Mouse (Mus musculus) embryonic facial prominence, embryonic 12.5 days (tissue): ENCODE data around the gene Ackr3. TPM values are rescaled to one million over a fixed set of nuclear protein-coding genes. Genes with fewer than 3 reads are reported as not detected.

Source experiments
- ATAC-seq: fragments of 200-750 bp; cut with Nextera tagmentation; 2 replicates; pipeline ENCODE4 v1.8.0; 2017; ENCODE audit not compliant: insufficient number of reproducible peaks, insufficient read depth, low FRiP score, low TSS enrichment
- H3K27ac ChIP-seq: fragments of 300-500 bp; sonication (generic); 2 replicates; pipeline ENCODE4 v1.5.1; 2016; ENCODE audit warnings: mild to moderate bottlenecking
- H3K27me3 ChIP-seq: fragments of 300-500 bp; sonication (generic); 2 replicates; pipeline ENCODE4 v1.6.1; 2016; ENCODE audit warnings: mild to moderate bottlenecking, moderate library complexity
- H3K36me3 ChIP-seq: fragments of 300-500 bp; sonication (generic); 2 replicates; pipeline ENCODE4 v1.6.1; 2016; ENCODE audit warnings: mild to moderate bottlenecking
- H3K4me1 ChIP-seq: fragments of 300-500 bp; sonication (generic); 2 replicates; pipeline ENCODE4 v1.6.1; 2016
- H3K4me2 ChIP-seq: fragments of 300-500 bp; sonication (generic); replicated peaks from 2 replicates; pipeline ENCODE4 v1.6.1; 2016; ENCODE audit warnings: mild to moderate bottlenecking, moderate library complexity
- H3K4me3 ChIP-seq: fragments of 300-500 bp; sonication (generic); 2 replicates; pipeline ENCODE4 v1.5.1; 2016; ENCODE audit warnings: mild to moderate bottlenecking
- H3K9ac ChIP-seq: fragments of 300-500 bp; sonication (generic); 2 replicates; pipeline ENCODE4 v1.6.1; 2016; ENCODE audit warnings: mild to moderate bottlenecking, moderate library complexity
- H3K9me3 ChIP-seq: fragments of 300-500 bp; sonication (generic); 2 replicates; pipeline ENCODE4 v1.6.1; 2016; ENCODE audit warnings: mild to moderate bottlenecking, moderate library complexity
- WGBS: fragments of 180-500 bp; shearing (Covaris S2); methylation state at CpG from one replicate; pipeline ENCODE4 v1.1.7; 2016; 5-methylcytosine and 5-hydroxymethylcytosine counted together
- polyA plus RNA-seq: library from polyadenylated mRNA; unstranded; fragments of >200 nt; fragmentation: Nextera tagmentation; extraction: Ambion mirVana; gene quantifications from 2 replicates; pipeline ENCODE4 v1.2.1, GENCODE M21; 2016

Gene Ackr3
- polyA plus RNA-seq, 1 experiment from 2014 or later, result 45.3 TPM

DNA sequence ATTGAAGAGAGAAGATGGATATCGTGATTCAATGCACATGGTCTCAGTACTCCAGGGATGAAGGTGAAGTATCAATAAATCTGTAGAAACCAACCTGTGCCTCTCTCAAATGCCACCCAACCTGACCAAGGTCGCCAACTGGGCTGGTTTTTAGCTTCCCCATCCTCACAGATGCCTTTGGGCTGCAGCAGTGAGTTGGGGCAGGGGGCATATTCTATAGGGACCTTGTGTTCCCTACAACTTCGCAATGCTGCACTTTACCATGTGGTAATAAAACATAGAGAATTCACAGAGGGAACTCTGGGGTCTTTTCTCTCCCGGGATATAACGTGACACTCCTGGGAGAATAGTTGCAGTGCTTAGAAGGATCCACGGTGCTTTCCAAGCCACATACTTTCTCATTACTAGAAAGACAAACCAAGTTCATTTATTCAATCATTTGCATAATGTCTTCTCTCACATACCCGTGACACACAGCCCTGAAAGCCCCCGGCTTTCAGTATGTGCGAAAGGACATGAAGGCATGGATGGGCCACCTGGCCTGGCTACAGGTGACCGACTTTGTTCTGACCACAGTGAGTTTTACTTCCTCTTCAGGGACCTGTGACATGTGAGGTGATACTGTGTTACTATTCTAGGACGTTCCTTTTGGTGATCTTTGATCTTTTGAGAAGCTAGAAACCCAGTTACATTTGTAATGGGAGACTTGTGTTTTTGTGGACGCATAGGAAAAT lies 22.6 kb upstream of the Ackr3 start:
- Histone ChIP-seq H3K27ac (no peak overlapping the region), H3K9ac (no peak overlapping the region), H3K9me3 (no peaks in the 10 kb centered on the region), H3K4me2 (no peak overlapping the region), H3K4me1 (peaks cover 10% of the 10 kb centered on the region), H3K36me3 (no peaks in the 10 kb centered on the region), H3K4me3 (no peak overlapping the region), H3K27me3 (no peaks in the 10 kb centered on the region)
- WGBS, result 82% methylated on average over 12 of the region's 12 CpGs
- ATAC-seq, result no peak

DNA sequence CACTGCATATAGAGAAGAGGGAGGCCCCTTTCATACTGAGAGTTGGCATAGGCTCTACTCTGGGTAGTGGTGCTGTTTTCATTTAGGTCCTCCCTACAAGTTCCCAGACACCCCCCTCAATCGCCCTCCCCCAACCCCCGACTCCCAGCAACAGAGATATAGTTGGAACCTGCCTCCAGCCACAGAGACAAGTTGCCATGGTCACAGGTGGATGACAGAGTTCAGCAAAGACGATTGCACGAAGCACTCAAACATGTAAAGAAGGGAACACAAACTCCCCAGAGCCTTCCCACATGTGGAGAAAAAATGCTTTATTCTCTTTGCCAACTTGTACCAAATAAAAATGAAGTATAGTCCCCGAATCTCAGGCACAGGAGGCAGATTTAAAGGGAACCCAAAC lies 21.3 kb upstream of the Ackr3 start:
- H3K4me3 ChIP-seq, result no peak overlapping the region
- no peaks in the 10 kb centered on the region for H3K4me1 ChIP-seq
- no peaks in the 10 kb centered on the region for H3K9me3 ChIP-seq
- H3K4me2 ChIP-seq, result no peak overlapping the region
- no peak overlapping the region for H3K27ac ChIP-seq
- no peaks in the 10 kb centered on the region for H3K27me3 ChIP-seq
- 64% methylated on average over 5 of the region's 5 CpGs for WGBS
- no peak overlapping the region for H3K9ac ChIP-seq
- H3K36me3 ChIP-seq, result no peaks in the 10 kb centered on the region
- no peak for ATAC-seq

DNA sequence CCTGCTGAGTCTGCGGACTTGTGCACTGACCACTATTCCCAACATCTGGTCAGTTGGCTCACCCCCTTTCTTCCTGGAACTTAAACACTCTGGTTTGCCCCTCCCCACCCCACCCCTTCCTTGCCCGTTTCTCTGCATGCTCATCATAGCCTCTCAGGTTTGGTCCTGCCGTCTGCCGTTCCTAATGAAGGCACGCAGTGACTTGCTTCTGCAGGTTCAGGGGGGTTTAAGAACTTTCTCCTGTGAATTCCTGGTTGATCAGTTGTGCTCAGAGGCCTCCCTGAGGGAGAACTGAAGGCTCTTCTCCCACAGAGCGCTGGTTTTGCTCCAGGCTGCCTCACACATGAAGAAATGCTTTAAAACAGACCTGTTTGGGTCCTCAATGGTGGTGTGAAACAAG lies 20.2 kb upstream of the Ackr3 start:
- 51% methylated on average over 6 of the region's 6 CpGs for WGBS
- Histone ChIP-seq H3K27me3 (no peaks in the 10 kb centered on the region), H3K4me1 (no peaks in the 10 kb centered on the region), H3K27ac (no peak overlapping the region), H3K36me3 (no peaks in the 10 kb centered on the region), H3K4me3 (no peak overlapping the region), H3K4me2 (no peak overlapping the region), H3K9me3 (no peaks in the 10 kb centered on the region), H3K9ac (no peak overlapping the region)
- ATAC-seq, result no peak

DNA sequence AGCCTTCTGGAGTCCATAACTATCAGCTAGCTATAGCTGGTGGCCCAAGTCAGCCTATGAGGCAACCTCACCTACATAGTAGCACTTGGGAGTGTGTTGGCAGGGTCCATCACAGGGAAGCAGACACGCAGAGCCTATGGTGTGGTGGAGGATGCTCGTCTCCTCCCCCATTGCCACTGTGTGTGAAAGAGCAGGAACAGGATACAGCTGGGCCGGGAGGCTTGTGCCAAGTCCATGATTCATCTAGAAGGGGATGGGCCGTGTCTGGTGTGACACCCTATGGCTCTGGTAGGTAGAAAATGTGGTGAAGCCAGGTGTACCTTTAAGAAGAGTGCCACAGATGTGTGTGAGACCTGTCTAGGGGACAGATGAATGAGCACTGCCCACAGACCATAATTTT lies 17.6 kb upstream of the Ackr3 start:
- 82% methylated on average over 4 of the region's 4 CpGs for WGBS
- H3K9me3 ChIP-seq, result no peaks in the 10 kb centered on the region
- no peak overlapping the region for H3K27ac ChIP-seq
- no peaks in the 10 kb centered on the region for H3K27me3 ChIP-seq
- no peak overlapping the region for H3K9ac ChIP-seq
- H3K36me3 ChIP-seq, result no peaks in the 10 kb centered on the region
- no peak overlapping the region for H3K4me3 ChIP-seq
- H3K4me2 ChIP-seq, result no peak overlapping the region
- ATAC-seq, result peak; percentile 15; the same call in 1 of the 2 replicates
- H3K4me1 ChIP-seq, result 0 out of 2 replicates have a peak, but pooled peaks cover 7% of the 10 kb centered on the region

DNA sequence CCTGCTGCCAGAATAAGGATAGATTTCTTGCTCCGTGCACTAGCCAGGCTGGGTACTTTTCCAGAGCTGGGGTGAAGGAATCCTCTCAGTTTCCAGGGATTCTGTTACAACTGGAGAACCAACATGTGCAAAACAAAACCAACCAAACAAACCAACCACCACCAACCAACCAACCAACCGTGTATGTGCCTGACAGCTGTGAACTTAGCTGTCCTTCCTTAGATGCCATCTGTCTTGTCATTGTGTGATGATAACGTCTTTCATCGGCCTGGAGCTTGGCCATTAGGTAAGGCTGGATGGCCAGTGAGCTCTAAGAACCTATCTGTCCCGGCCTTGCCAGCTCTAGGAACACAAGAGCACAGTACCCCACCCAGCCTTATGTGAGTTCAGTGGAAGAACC lies 16.9 kb upstream of the Ackr3 start:
- 90% methylated on average over 5 of the region's 5 CpGs for WGBS
- Histone ChIP-seq H3K9ac (no peak overlapping the region), H3K4me1 (0 out of 2 replicates have a peak, but pooled peaks cover 7% of the 10 kb centered on the region), H3K27ac (no peak overlapping the region), H3K4me2 (no peak overlapping the region), H3K36me3 (no peaks in the 10 kb centered on the region), H3K27me3 (no peaks in the 10 kb centered on the region), H3K9me3 (no peaks in the 10 kb centered on the region), H3K4me3 (no peak overlapping the region)
- no peak for ATAC-seq

DNA sequence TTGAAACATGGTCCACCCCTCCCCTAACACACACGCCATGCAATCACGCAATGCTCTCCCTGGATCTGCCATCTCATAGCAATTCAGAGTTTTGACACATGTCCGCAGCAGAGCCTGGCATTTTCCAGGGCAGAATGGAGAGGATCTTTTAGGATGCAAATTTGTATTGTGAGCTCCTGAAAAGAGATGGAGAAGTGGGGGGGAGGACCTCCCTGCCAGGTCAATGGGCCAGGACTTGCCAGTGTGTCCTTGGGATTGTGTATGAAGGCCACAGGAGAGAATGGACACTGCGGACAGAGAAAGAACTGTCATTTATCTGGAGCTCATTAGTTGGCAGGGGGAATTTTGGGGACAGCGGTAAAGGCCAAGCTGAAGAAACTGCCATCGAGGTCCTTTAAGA lies 14.7 kb upstream of the Ackr3 start:
- ATAC-seq, result no peak
- WGBS, result 85% methylated on average over 6 of the region's 6 CpGs

DNA sequence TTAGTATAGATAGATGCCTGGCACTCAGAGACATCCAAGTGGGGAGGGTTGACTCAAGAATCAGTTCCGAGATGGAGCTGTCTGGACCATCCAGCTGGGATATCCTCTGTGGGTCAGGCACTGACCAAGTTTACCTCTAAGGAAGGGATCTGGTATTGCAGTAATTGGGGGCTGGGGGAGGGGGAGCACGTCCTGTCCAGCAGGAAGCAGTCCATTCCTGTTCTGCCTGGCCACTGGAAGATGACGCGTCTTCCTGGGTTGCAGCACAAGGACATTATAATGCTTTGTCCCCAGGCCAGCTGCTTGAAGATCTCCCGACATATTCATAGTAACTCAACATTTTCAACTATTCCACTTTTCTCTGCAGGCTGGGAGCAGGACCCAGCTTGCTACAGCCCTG lies 2.5 kb upstream of the Ackr3 start:
- H3K36me3 ChIP-seq, result no peaks in the 10 kb centered on the region
- H3K4me1 ChIP-seq, result peaks cover 30% of the 10 kb centered on the region
- peaks cover 4% of the 10 kb centered on the region; the same call in 1 of the 2 replicates for H3K9me3 ChIP-seq
- no peak overlapping the region for H3K4me2 ChIP-seq
- 74% methylated on average over 5 of the region's 5 CpGs for WGBS
- no peak overlapping the region for H3K9ac ChIP-seq
- ATAC-seq, result no peak
- no peak overlapping the region for H3K27ac ChIP-seq
- no peaks in the 10 kb centered on the region for H3K27me3 ChIP-seq
- H3K4me3 ChIP-seq, result no peak overlapping the region

More for the DNA sequence above, 14.7 kb upstream of the Ackr3 start:
- H3K27me3 ChIP-seq, result no peaks in the 10 kb centered on the region
- H3K4me2 ChIP-seq, result no peak overlapping the region
- no peaks in the 10 kb centered on the region for H3K36me3 ChIP-seq
- 0 out of 2 replicates have a peak, but pooled peaks cover 7% of the 10 kb centered on the region for H3K4me1 ChIP-seq
- no peaks in the 10 kb centered on the region for H3K9me3 ChIP-seq
- no peak overlapping the region for H3K9ac ChIP-seq
- H3K4me3 ChIP-seq, result no peak overlapping the region
- H3K27ac ChIP-seq, result no peak overlapping the region

DNA sequence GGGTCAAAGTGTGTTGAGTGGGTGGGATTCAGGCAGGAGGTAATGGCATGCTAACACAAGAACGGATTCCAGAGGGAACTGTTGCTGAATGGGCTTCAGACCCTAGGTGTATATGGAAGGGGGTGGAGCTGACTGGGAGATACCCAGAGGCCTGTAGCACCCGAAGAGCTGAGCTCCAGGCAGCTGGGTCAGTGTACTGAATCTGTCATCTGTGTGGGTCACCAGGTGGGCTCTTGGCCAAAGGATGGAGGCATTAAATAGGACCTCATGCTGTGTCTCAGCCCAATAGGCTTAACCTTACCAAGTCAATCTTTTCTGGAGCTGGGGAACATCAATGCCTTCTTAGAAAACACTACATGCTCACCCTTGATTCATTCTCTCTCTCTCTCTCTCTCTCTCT lies 2.1 kb upstream of the Ackr3 start:
- WGBS, result 63% methylated on average over 2 of the region's 2 CpGs
- no peak overlapping the region for H3K27ac ChIP-seq
- no peaks in the 10 kb centered on the region for H3K36me3 ChIP-seq
- ATAC-seq, result no peak
- no peak overlapping the region for H3K4me2 ChIP-seq
- H3K9ac ChIP-seq, result no peak overlapping the region
- H3K9me3 ChIP-seq, result peaks cover 4% of the 10 kb centered on the region; the same call in 1 of the 2 replicates
- H3K27me3 ChIP-seq, result no peaks in the 10 kb centered on the region
- H3K4me3 ChIP-seq, result no peak overlapping the region
- H3K4me1 ChIP-seq, result peaks cover 34% of the 10 kb centered on the region

DNA sequence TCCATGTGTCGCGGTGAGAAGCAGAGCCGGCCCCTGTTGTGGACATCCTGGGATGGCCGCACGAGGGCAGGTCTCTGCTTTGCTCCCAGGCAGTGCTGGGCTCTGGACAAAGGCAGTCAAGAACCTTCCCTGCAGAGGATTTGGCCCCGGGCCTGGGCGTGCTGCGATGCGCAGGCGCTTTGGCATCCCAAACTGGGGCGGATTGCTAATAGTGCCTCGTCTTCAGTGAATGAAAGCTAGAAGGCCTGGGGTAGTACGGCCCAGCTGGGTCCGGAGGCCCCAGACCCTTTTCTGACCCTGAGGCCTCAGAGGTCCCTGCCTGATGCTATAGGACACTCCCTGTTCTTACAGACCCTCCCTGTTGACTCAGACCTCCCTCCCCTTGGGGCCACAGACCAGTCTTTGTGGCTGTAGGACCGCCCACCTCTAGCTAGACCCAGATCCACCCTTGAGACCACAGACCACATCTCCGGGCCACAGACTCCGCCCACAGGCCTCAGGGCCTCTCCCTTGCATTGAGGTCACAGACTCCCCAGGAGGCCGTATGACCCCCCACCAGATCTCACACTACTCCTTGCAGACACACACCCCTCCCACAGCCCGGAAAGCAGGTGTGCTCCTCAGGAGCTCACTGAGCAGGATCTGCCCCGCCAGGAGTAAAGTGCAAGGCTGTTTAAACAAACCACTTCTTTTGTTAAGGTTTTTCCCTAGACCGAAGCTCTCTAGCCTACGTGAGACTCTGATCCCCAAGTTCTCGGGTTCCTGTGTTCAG lies 1.4 kb upstream of the Ackr3 start:
- H3K27ac ChIP-seq, result peak overlapping the region; percentile 67
- H3K4me2 ChIP-seq, result peak overlapping the region; percentile 62
- 8% methylated on average over 23 of the region's 23 CpGs for WGBS
- peak; percentile 36; the same call in 1 of the 2 replicates for ATAC-seq
- no peaks in the 10 kb centered on the region for H3K36me3 ChIP-seq
- peaks cover 41% of the 10 kb centered on the region for H3K4me1 ChIP-seq
- peak overlapping the region; percentile 16; the same call in 1 of the 2 replicates for H3K9ac ChIP-seq
- H3K27me3 ChIP-seq, result no peaks in the 10 kb centered on the region
- H3K9me3 ChIP-seq, result peaks cover 4% of the 10 kb centered on the region; the same call in 1 of the 2 replicates
- H3K4me3 ChIP-seq, result no peak overlapping the region

DNA sequence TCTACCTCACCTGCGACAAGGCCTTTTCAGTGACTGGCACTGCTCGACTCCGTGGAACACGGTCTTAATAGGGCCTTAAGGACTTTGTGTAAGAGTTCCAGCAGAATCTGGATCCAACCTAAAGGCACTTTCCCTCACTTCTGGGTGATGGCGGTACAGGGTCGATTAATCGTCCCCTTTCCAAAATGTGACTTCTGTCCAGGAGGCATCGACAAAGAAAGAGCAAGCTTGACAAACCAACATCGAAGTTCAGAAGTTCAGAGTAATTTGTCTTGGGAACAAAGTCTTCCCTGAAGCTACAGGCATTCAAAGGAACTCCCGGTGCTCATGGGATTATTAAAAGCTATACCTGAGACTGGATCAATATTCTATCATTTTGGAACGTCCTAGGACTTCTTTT lies 439 bp upstream of the Ackr3 start:
- Histone ChIP-seq H3K4me1 (peaks cover 51% of the 10 kb centered on the region), H3K36me3 (no peaks in the 10 kb centered on the region), H3K27ac (no peak overlapping the region), H3K4me2 (peak overlapping the region; percentile 62), H3K4me3 (peak overlapping the region; percentile 65), H3K9ac (peak overlapping the region; percentile 78; the same call in 1 of the 2 replicates), H3K27me3 (no peaks in the 10 kb centered on the region), H3K9me3 (no peaks in the 10 kb centered on the region)
- WGBS, result 5% methylated on average over 11 of the region's 11 CpGs
- ATAC-seq, result no peak

DNA sequence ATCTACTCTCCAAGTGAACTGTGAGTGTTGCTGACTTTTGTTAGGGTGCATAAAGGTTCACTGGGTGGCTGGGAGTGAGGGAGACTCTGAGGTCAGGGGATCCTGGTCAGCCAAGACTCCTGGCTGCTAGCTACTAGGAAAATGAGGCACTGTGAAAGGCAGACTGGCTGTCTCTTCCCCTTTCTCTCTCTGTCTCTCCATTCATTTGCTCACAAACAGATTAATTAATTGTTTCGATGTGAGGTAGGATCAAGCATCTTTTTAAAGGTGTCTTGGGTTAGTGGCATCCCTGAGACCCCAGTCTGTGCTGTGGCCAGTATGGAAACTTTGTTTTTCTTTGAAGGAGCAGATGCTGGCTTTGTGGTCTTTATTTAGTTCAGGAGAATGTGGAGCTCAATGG lies 1.0 kb downstream of the Ackr3 start:
- ATAC-seq, result no peak
- Histone ChIP-seq H3K4me1 (peaks cover 61% of the 10 kb centered on the region), H3K9me3 (no peaks in the 10 kb centered on the region), H3K4me2 (peak overlapping the region; percentile 62), H3K9ac (peak overlapping the region; percentile 78), H3K27ac (peak overlapping the region; percentile 90), H3K27me3 (no peaks in the 10 kb centered on the region), H3K4me3 (peak overlapping the region; percentile 65), H3K36me3 (0 out of 2 replicates have a peak, but pooled peaks cover 4% of the 10 kb centered on the region)
- WGBS, result 28% methylated on average over 1 of the region's 1 CpGs

DNA sequence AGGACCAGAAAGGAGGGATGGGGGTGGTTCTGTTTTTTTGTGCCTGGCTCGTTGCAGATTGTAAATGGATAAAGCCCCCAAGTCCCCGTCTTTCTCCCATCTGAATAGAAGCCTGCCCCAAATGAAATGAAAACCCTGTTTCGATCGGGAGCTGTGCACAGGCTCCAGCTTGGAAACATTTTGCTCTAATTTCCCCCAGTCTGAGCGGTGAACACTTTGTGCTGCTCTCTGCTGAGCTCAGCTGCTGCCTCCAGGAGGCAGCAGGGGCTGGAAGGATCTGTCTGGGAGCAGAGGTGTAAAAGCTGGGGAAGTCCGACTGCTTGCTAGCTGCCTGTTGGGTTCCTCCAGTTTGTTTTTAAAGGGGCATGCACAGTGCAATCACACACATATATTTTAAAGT lies 1.4 kb downstream of the Ackr3 start:
- peak; percentile 39; the same call in 1 of the 2 replicates for ATAC-seq
- H3K36me3 ChIP-seq, result peaks cover 4% of the 10 kb centered on the region; the same call in 1 of the 2 replicates
- H3K9me3 ChIP-seq, result no peaks in the 10 kb centered on the region
- no peaks in the 10 kb centered on the region for H3K27me3 ChIP-seq
- H3K4me3 ChIP-seq, result peak overlapping the region; percentile 65
- peak overlapping the region; percentile 62 for H3K4me2 ChIP-seq
- peaks cover 61% of the 10 kb centered on the region for H3K4me1 ChIP-seq
- peak overlapping the region; percentile 90 for H3K27ac ChIP-seq
- WGBS, result 5% methylated on average over 6 of the region's 6 CpGs
- peak overlapping the region; percentile 78 for H3K9ac ChIP-seq
